Mouse (Mus musculus): ENCODE data around the gene Gm428. TPM values are rescaled to one million over a fixed set of nuclear protein-coding genes. Genes with fewer than 3 reads are reported as not detected.

The Gm428 gene
- not detected for polyA plus RNA-seq (2014; fragmentation: Illumina TruSeq; extraction: RNeasy Lipid Tissue Mini Kit (QIAGEN cat#74804); ENCODE audit: insufficient read depth, low read depth, low replicate concordance)

DNA sequence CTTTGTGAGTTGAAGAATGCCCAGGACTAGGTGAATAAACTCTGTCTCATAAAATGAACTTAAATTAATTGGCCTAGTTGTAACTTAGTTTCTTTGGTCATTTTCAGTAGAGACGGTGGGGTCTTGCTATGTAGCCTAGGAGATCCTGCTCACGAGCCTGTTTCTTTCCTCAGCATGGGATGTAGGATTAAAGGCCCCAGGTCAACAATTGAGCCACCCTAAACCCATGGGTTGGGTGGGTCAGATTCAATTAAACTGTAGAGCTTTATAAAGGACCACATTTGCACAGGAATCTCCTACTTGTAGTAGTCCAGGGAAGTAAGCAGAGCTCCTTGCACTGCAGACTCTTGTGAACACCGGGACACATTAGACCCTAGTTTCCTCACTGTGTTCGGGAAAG lies at the start of gene Gm428:
Gene Gm428 (plus strand): TSS at position 301 of the 400 bp plus-strand sequence.

DNA sequence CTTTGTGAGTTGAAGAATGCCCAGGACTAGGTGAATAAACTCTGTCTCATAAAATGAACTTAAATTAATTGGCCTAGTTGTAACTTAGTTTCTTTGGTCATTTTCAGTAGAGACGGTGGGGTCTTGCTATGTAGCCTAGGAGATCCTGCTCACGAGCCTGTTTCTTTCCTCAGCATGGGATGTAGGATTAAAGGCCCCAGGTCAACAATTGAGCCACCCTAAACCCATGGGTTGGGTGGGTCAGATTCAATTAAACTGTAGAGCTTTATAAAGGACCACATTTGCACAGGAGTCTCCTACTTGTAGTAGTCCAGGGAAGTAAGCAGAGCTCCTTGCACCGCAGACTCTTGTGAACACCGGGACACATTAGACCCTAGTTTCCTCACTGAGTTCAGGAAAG lies 45.5 kb upstream of the Gm428 start, which contains the start of gene Gm11236:
Gene Gm11236 (plus strand): TSS at position 301 of the 400 bp plus-strand sequence.

DNA sequence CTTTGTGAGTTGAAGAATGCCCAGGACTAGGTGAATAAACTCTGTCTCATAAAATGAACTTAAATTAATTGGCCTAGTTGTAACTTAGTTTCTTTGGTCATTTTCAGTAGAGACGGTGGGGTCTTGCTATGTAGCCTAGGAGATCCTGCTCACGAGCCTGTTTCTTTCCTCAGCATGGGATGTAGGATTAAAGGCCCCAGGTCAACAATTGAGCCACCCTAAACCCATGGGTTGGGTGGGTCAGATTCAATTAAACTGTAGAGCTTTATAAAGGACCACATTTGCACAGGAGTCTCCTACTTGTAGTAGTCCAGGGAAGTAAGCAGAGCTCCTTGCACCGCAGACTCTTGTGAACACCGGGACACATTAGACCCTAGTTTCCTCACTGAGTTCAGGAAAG lies 15.3 kb upstream of the Gm428 start, which contains the start of gene Gm11239:
Gene Gm11239 (plus strand): TSS at position 301 of the 400 bp plus-strand sequence.

Other genes with a start within 250 kb of the Gm428 start
- gene Gm11238, start 75.6 kb upstream of the Gm428 start, polyA plus RNA-seq (2014; fragmentation: Illumina TruSeq; extraction: RNeasy Lipid Tissue Mini Kit (QIAGEN cat#74804); ENCODE audit: insufficient read depth, low read depth, low replicate concordance) = not detected
- not detected for gene Gm11237, start 60.5 kb upstream of the Gm428 start, polyA plus RNA-seq (2014; fragmentation: Illumina TruSeq; extraction: RNeasy Lipid Tissue Mini Kit (QIAGEN cat#74804); ENCODE audit: insufficient read depth, low read depth, low replicate concordance)
- not detected for gene Gm11236, start 45.4 kb upstream of the Gm428 start, polyA plus RNA-seq (2014; fragmentation: Illumina TruSeq; extraction: RNeasy Lipid Tissue Mini Kit (QIAGEN cat#74804); ENCODE audit: insufficient read depth, low read depth, low replicate concordance)
- gene Gm11239, start 15.2 kb upstream of the Gm428 start, polyA plus RNA-seq (2014; fragmentation: Illumina TruSeq; extraction: RNeasy Lipid Tissue Mini Kit (QIAGEN cat#74804); ENCODE audit: insufficient read depth, low read depth, low replicate concordance) = not detected
- 5.6 TPM for gene Rasef, start 107.5 kb downstream of the Gm428 start, polyA plus RNA-seq (2014; fragmentation: Illumina TruSeq; extraction: RNeasy Lipid Tissue Mini Kit (QIAGEN cat#74804); ENCODE audit: insufficient read depth, low read depth, low replicate concordance)
- not detected for gene Gm11758, start 192.8 kb downstream of the Gm428 start, polyA plus RNA-seq (2014; fragmentation: Illumina TruSeq; extraction: RNeasy Lipid Tissue Mini Kit (QIAGEN cat#74804); ENCODE audit: insufficient read depth, low read depth, low replicate concordance)
- gene Gm11757, start 207.6 kb downstream of the Gm428 start, polyA plus RNA-seq (2014; fragmentation: Illumina TruSeq; extraction: RNeasy Lipid Tissue Mini Kit (QIAGEN cat#74804); ENCODE audit: insufficient read depth, low read depth, low replicate concordance) = not detected
- not detected for gene Gm13871, start 222.4 kb downstream of the Gm428 start, polyA plus RNA-seq (2014; fragmentation: Illumina TruSeq; extraction: RNeasy Lipid Tissue Mini Kit (QIAGEN cat#74804); ENCODE audit: insufficient read depth, low read depth, low replicate concordance)
- gene Gm11756, start 237.2 kb downstream of the Gm428 start, polyA plus RNA-seq (2014; fragmentation: Illumina TruSeq; extraction: RNeasy Lipid Tissue Mini Kit (QIAGEN cat#74804); ENCODE audit: insufficient read depth, low read depth, low replicate concordance) = not detected

All from lung, adult 10 weeks (tissue).